Mouse (Mus musculus): ENCODE results near the gene Zdhhc1. TPM values are rescaled to one million over a fixed set of nuclear protein-coding genes. Genes with fewer than 3 reads are reported as not detected.

Zdhhc1 gene
- polyA plus RNA-seq, 1 experiment = 133 TPM

- WGBS = 71% methylated on average over 5 of the region's 5 CpGs
- DNase-seq = no peak
- Histone ChIP-seq H3K4me1 (ENCODE audit: control insufficient read depth, insufficient read depth, low read length) (peaks cover 9% of the 10 kb centered on the region; the same call in 1 of the 2 replicates), H3K4me3 (replicated peaks; ENCODE audit: extremely low read depth, low read depth, low read length) (no peak overlapping the region)
- no peak for TF ChIP-seq POLR2A (IDR thresholded peaks at IDR 0.05; ENCODE audit: borderline replicate concordance, extremely low read depth, low read depth, low read length)
These were observed 59.5 kb downstream of the Zdhhc1 start for GRCm38 (mm10) chr8:105437078-105437748.

DNA sequence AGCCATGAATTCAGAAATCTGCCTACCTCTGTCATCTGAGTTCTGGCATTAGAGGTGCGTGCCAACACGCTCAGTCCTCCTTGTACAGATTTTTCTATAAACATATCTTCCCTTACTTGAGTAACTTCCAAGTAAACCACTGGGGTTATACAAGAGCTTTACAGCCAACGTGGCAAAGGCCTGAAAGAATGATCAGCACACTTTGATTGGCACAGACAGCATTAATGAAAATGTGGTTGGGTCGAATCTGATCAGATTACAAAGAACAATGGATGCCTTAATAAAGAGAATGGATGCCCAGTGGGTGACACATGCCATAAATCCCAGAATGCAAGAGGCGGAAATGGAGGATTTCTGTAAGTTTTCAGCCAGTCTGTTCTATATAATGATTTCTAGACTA is 60.5 kb downstream of the Zdhhc1 start:
- peaks cover 9% of the 10 kb centered on the region; the same call in 1 of the 2 replicates for H3K4me1 ChIP-seq (ENCODE audit: control insufficient read depth, insufficient read depth, low read length)
- 66% methylated on average over 5 of the region's 5 CpGs for WGBS
- no peak overlapping the region for H3K4me3 ChIP-seq (replicated peaks; ENCODE audit: extremely low read depth, low read depth, low read length)
- no peak for TF ChIP-seq POLR2A (IDR thresholded peaks at IDR 0.05; ENCODE audit: borderline replicate concordance, extremely low read depth, low read depth, low read length)
- TF ChIP-seq CTCF (IDR thresholded peaks at IDR 0.05; ENCODE audit: insufficient read depth, low read length) = no peak
- DNase-seq = no peak

DNA sequence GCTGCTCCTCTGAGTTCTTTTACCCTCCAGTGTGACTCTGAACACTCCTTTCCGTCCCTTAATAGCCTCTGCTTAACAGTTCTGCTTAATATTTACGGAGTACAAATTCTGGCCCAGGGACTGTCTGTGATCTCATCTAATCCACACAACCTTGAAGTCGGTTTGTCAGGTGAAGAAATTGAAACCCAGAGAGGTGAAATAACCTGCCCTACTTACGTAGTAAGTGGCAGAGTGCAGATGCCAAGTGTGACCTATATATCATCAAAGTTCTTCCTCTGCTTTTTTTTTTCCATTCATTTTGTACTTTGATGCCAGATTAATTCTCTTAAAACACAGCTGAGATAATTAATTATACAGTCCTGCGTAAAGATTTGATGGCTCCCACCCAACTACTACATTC is 62.6 kb downstream of the Zdhhc1 start:
- no peak for TF ChIP-seq CTCF (IDR thresholded peaks at IDR 0.05; ENCODE audit: insufficient read depth, low read length)
- WGBS = 61% methylated on average over 5 of the region's 5 CpGs
- DNase-seq = no peak

GRCm38 (mm10) chr8:105433511-105433910 is 63.2 kb downstream of the Zdhhc1 start:
- no peak overlapping the region for H3K4me3 ChIP-seq (replicated peaks; ENCODE audit: extremely low read depth, low read depth, low read length)
- H3K4me1 ChIP-seq (ENCODE audit: control insufficient read depth, insufficient read depth, low read length) = peaks cover 11% of the 10 kb centered on the region
- no peak for DNase-seq
- no peak for TF ChIP-seq POLR2A (IDR thresholded peaks at IDR 0.05; ENCODE audit: borderline replicate concordance, extremely low read depth, low read depth, low read length)
- no peak for TF ChIP-seq CTCF (IDR thresholded peaks at IDR 0.05; ENCODE audit: insufficient read depth, low read length)
- 39% methylated on average over 5 of the region's 5 CpGs for WGBS

More for the DNA sequence above, 62.6 kb downstream of the Zdhhc1 start:
- Histone ChIP-seq H3K4me3 (replicated peaks; ENCODE audit: extremely low read depth, low read depth, low read length) (no peak overlapping the region), H3K4me1 (ENCODE audit: control insufficient read depth, insufficient read depth, low read length) (peaks cover 9% of the 10 kb centered on the region)

DNA sequence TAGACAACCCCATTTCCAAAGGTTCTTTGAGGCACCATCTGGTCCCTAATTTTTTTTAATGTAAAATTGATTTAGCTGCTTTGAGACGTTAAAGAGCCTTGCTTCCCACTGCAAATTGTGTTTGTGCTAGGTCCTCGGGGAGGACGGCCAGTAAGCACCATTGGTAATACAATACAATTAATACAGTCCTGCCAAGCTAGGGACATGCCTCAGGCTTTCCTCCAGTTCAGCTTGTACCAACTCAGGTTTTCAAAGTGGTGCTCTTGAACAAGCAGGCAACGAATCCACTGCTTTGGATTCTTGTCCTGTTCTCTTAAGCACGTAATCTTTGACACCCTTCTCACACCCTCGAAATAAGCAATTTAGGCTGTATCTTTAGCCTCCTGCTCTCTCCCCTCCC is 63.7 kb downstream of the Zdhhc1 start:
- H3K4me3 ChIP-seq (replicated peaks; ENCODE audit: extremely low read depth, low read depth, low read length) = no peak overlapping the region
- no peak for TF ChIP-seq CTCF (IDR thresholded peaks at IDR 0.05; ENCODE audit: insufficient read depth, low read length)
- TF ChIP-seq POLR2A (IDR thresholded peaks at IDR 0.05; ENCODE audit: borderline replicate concordance, extremely low read depth, low read depth, low read length) = no peak
- H3K4me1 ChIP-seq (ENCODE audit: control insufficient read depth, insufficient read depth, low read length) = peaks cover 11% of the 10 kb centered on the region
- WGBS = 22% methylated on average over 6 of the region's 6 CpGs
- no peak for DNase-seq

- DNase-seq = no peak
- TF ChIP-seq CTCF (IDR thresholded peaks at IDR 0.05; ENCODE audit: insufficient read depth, low read length) (no peak), POLR2A (IDR thresholded peaks at IDR 0.05; ENCODE audit: borderline replicate concordance, extremely low read depth, low read depth, low read length) (no peak)
- Histone ChIP-seq H3K4me1 (ENCODE audit: control insufficient read depth, insufficient read depth, low read length) (peaks cover 15% of the 10 kb centered on the region), H3K4me3 (replicated peaks; ENCODE audit: extremely low read depth, low read depth, low read length) (no peak overlapping the region)
- 82% methylated on average over 7 of the region's 7 CpGs for WGBS
These were observed 64.8 kb downstream of the Zdhhc1 start for GRCm38 (mm10) chr8:105431743-105432515.

GRCm38 (mm10) chr8:105426878-105427277 is 69.8 kb downstream of the Zdhhc1 start:
- no peak for TF ChIP-seq CTCF (IDR thresholded peaks at IDR 0.05; ENCODE audit: insufficient read depth, low read length)
- TF ChIP-seq POLR2A (IDR thresholded peaks at IDR 0.05; ENCODE audit: borderline replicate concordance, extremely low read depth, low read depth, low read length) = no peak
- Histone ChIP-seq H3K4me3 (replicated peaks; ENCODE audit: extremely low read depth, low read depth, low read length) (no peak overlapping the region), H3K4me1 (ENCODE audit: control insufficient read depth, insufficient read depth, low read length) (peaks cover 11% of the 10 kb centered on the region)
- WGBS = 32% methylated on average over 6 of the region's 6 CpGs
- no peak for DNase-seq

Other genes starting within 250 kb of the Zdhhc1 start
- gene B3gnt9, start 241.7 kb downstream of the Zdhhc1 start, polyA plus RNA-seq (2012; rRNA removed) = 35.5 and 39.2 TPM in 2 replicates
- 21.3 and 23.8 TPM in 2 replicates for gene Tradd, start 232.3 kb downstream of the Zdhhc1 start, polyA plus RNA-seq (2012; rRNA removed)
- 15.5 and 16.8 TPM in 2 replicates for gene Fbxl8, start 232.3 kb downstream of the Zdhhc1 start, polyA plus RNA-seq (2012; rRNA removed)
- gene Hsf4, start 227.1 kb downstream of the Zdhhc1 start, polyA plus RNA-seq (2012; rRNA removed) = 20.3 and 22.1 TPM in 2 replicates
- 10.7 and 11.8 TPM in 2 replicates for gene Nol3, start 220.8 kb downstream of the Zdhhc1 start, polyA plus RNA-seq (2012; rRNA removed)
- 4.2 and 6.0 TPM in 2 replicates for gene 4931428F04Rik, start 207.0 kb downstream of the Zdhhc1 start, polyA plus RNA-seq (2012; rRNA removed)
- gene Exoc3l, start 200.8 kb downstream of the Zdhhc1 start, polyA plus RNA-seq (2012; rRNA removed) = 49.2 and 57.5 TPM in 2 replicates
- 109 and 127 TPM in 2 replicates for gene E2f4, start 199.2 kb downstream of the Zdhhc1 start, polyA plus RNA-seq (2012; rRNA removed)
- 39.2 and 50.3 TPM in 2 replicates for gene Elmo3, start 191.3 kb downstream of the Zdhhc1 start, polyA plus RNA-seq (2012; rRNA removed)
- gene Lrrc29, start 170.6 kb downstream of the Zdhhc1 start, polyA plus RNA-seq (2012; rRNA removed) = 7.6 and 13.2 TPM in 2 replicates
- 86.2 and 104 TPM in 2 replicates for gene Tmem208, start 170.5 kb downstream of the Zdhhc1 start, polyA plus RNA-seq (2012; rRNA removed)
- 89.2 and 114 TPM in 2 replicates for gene Fhod1, start 148.9 kb downstream of the Zdhhc1 start, polyA plus RNA-seq (2012; rRNA removed)
- gene Slc9a5, start 148.1 kb downstream of the Zdhhc1 start, polyA plus RNA-seq (2012; rRNA removed) = 7.4 and 8.1 TPM in 2 replicates
- 0.25 and 0.36 TPM in 2 replicates for gene Plekhg4, start 123.6 kb downstream of the Zdhhc1 start, polyA plus RNA-seq (2012; rRNA removed)
- 0.27 and 0.32 TPM in 2 replicates for gene Kctd19, start 83.4 kb downstream of the Zdhhc1 start, polyA plus RNA-seq (2012; rRNA removed)
- 5.5 and 7.5 TPM in 2 replicates for gene Lrrc36, start 83.3 kb downstream of the Zdhhc1 start, polyA plus RNA-seq (2012; rRNA removed)
- gene Tppp3, start 25.4 kb downstream of the Zdhhc1 start, polyA plus RNA-seq (2012; rRNA removed) = 785 and 816 TPM in 2 replicates
- gene Hsd11b2, start 21.9 kb upstream of the Zdhhc1 start, polyA plus RNA-seq (2012; rRNA removed) = 2.1 and 4.8 TPM in 2 replicates
- gene Atp6v0d1, start 69.1 kb upstream of the Zdhhc1 start, polyA plus RNA-seq (2012; rRNA removed) = 101 and 121 TPM in 2 replicates
- 71.7 and 74.9 TPM in 2 replicates for gene Ripor1, start 108.4 kb upstream of the Zdhhc1 start, polyA plus RNA-seq (2012; rRNA removed)
- gene Ctcf, start 139.7 kb upstream of the Zdhhc1 start, polyA plus RNA-seq (2012; rRNA removed) = 17.2 and 17.9 TPM in 2 replicates
- 1.7 TPM in 2 replicates for gene Agrp, start 140.5 kb upstream of the Zdhhc1 start, polyA plus RNA-seq (2012; rRNA removed)
- gene Carmil2, start 189.4 kb upstream of the Zdhhc1 start, polyA plus RNA-seq (2012; rRNA removed) = 3.8 and 4.9 TPM in 2 replicates
- 33.8 and 37.8 TPM in 2 replicates for gene Acd, start 204.2 kb upstream of the Zdhhc1 start, polyA plus RNA-seq (2012; rRNA removed)
- 14.1 and 14.5 TPM in 2 replicates for gene Pard6a, start 204.2 kb upstream of the Zdhhc1 start, polyA plus RNA-seq (2012; rRNA removed)
- not detected in 2 replicates for gene 4933405L10Rik, start 210.8 kb upstream of the Zdhhc1 start, polyA plus RNA-seq (2012; rRNA removed)
- 9.6 and 9.9 TPM in 2 replicates for gene Enkd1, start 211.3 kb upstream of the Zdhhc1 start, polyA plus RNA-seq (2012; rRNA removed)

Data from lung, adult 2 months (tissue).